Mouse (Mus musculus): ENCODE measurements around the gene Klhdc3. TPM values are rescaled to one million over a fixed set of nuclear protein-coding genes. Genes with fewer than 3 reads are reported as not detected.
A peak's percentile ranks its signal among the peaks of the same experiment; 100 is the strongest.

The Klhdc3 gene
- polyA plus RNA-seq, 1 experiment from 2014 or later, result 175 TPM

- Histone ChIP-seq H3K4me2 (ENCODE audit: low read depth, low read length) (no peak overlapping the region), H3K27ac (ENCODE audit: low read length) (no peak overlapping the region), H3K9ac (ENCODE audit: low read length) (no peak overlapping the region), H3K4me3 (ENCODE audit: low read length) (no peak overlapping the region), H3K9me3 (replicated peaks; ENCODE audit: control insufficient read depth, low read length) (no peaks in the 10 kb centered on the region), H3K36me3 (ENCODE audit: control insufficient read depth, insufficient read depth) (peaks cover 13% of the 10 kb centered on the region; the same call in 1 of the 2 replicates), H3K27me3 (ENCODE audit: control insufficient read depth, insufficient read depth, low read length) (no peaks in the 10 kb centered on the region), H3K4me1 (ENCODE audit: control insufficient read depth, insufficient read depth, low read length) (peaks cover 18% of the 10 kb centered on the region)
- WGBS, result 89% methylated on average over 17 of the region's 17 CpGs
- ATAC-seq (replicated peaks; ENCODE audit: extremely low read depth, insufficient read depth, low FRiP score), result no peak
Measured at GRCm38 (mm10) chr17:46642060-46642459, 38.7 kb downstream of the Klhdc3 start.

- Histone ChIP-seq H3K27ac (ENCODE audit: low read length) (no peak overlapping the region), H3K4me2 (ENCODE audit: low read depth, low read length) (no peak overlapping the region), H3K36me3 (ENCODE audit: control insufficient read depth, insufficient read depth) (peaks cover 13% of the 10 kb centered on the region; the same call in 1 of the 2 replicates), H3K4me3 (ENCODE audit: low read length) (no peak overlapping the region), H3K9ac (ENCODE audit: low read length) (no peak overlapping the region), H3K27me3 (ENCODE audit: control insufficient read depth, insufficient read depth, low read length) (no peaks in the 10 kb centered on the region), H3K9me3 (replicated peaks; ENCODE audit: control insufficient read depth, low read length) (no peaks in the 10 kb centered on the region), H3K4me1 (ENCODE audit: control insufficient read depth, insufficient read depth, low read length) (peaks cover 12% of the 10 kb centered on the region)
- no peak for ATAC-seq (replicated peaks; ENCODE audit: extremely low read depth, insufficient read depth, low FRiP score)
- WGBS, result 75% methylated on average over 9 of the region's 9 CpGs
Measured at GRCm38 (mm10) chr17:46639929-46640328, 40.8 kb downstream of the Klhdc3 start.

DNA sequence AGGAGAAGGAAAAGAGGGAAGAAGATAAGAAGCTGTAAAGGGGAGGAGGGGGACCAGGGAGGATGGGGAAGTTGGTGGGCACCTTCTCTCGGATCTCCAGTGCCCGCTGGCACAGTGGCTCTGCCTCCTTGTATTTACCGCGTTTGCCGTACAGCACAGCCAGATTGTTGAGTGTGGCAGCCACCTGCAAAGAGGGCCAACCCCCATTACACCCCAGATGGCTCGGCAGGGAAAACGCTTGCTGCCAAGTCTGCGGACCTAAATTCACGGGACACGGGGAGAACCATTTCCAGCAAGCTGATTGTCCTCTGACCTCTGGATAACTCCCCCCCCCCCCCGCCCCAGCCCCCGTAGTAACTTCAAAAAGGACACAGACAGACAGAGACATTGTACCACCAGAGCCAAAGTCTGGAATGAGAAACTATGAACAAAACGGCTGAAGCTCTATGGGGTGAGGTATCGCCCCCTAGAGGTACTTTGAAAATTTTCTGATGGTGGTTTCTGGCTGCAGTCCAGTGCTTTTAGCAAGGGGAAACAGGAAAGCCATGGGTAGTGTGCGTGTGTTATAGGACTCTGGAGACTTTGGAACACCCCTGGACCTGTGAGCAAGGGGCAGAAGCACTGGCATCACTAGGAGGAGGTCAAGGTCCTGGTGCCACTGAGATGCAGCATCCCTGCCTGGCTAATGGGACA lies 43.7 kb downstream of the Klhdc3 start:
- no peak overlapping the region for H3K27ac ChIP-seq (ENCODE audit: low read length)
- peaks cover 6% of the 10 kb centered on the region for H3K4me1 ChIP-seq (ENCODE audit: control insufficient read depth, insufficient read depth, low read length)
- no peaks in the 10 kb centered on the region for H3K9me3 ChIP-seq (replicated peaks; ENCODE audit: control insufficient read depth, low read length)
- 22% methylated on average over 15 of the region's 15 CpGs for WGBS
- ATAC-seq (replicated peaks; ENCODE audit: extremely low read depth, insufficient read depth, low FRiP score), result no peak
- peak overlapping the region; percentile 50 for H3K9ac ChIP-seq (ENCODE audit: low read length)
- no peaks in the 10 kb centered on the region for H3K27me3 ChIP-seq (ENCODE audit: control insufficient read depth, insufficient read depth, low read length)
- peak overlapping the region; percentile 53 for H3K4me2 ChIP-seq (ENCODE audit: low read depth, low read length)
- peak overlapping the region; percentile 18; the same call in 1 of the 2 replicates for H3K4me3 ChIP-seq (ENCODE audit: low read length)
- H3K36me3 ChIP-seq (ENCODE audit: control insufficient read depth, insufficient read depth), result peaks cover 17% of the 10 kb centered on the region

GRCm38 (mm10) chr17:46629685-46630441 lies 50.9 kb downstream of the Klhdc3 start:
- peak overlapping the region; percentile 95 for H3K4me3 ChIP-seq (ENCODE audit: low read length)
- H3K36me3 ChIP-seq (ENCODE audit: control insufficient read depth, insufficient read depth), result peaks cover 11% of the 10 kb centered on the region
- peak; percentile 53 for ATAC-seq (replicated peaks; ENCODE audit: extremely low read depth, insufficient read depth, low FRiP score)
- WGBS, result 13% methylated on average over 12 of the region's 12 CpGs
- H3K4me2 ChIP-seq (ENCODE audit: low read depth, low read length), result peak overlapping the region; percentile 83
- peak overlapping the region; percentile 98 for H3K9ac ChIP-seq (ENCODE audit: low read length)
- H3K9me3 ChIP-seq (replicated peaks; ENCODE audit: control insufficient read depth, low read length), result no peaks in the 10 kb centered on the region
- peaks cover 34% of the 10 kb centered on the region for H3K4me1 ChIP-seq (ENCODE audit: control insufficient read depth, insufficient read depth, low read length)
- H3K27me3 ChIP-seq (ENCODE audit: control insufficient read depth, insufficient read depth, low read length), result no peaks in the 10 kb centered on the region
- peak overlapping the region; percentile 95 for H3K27ac ChIP-seq (ENCODE audit: low read length)

DNA sequence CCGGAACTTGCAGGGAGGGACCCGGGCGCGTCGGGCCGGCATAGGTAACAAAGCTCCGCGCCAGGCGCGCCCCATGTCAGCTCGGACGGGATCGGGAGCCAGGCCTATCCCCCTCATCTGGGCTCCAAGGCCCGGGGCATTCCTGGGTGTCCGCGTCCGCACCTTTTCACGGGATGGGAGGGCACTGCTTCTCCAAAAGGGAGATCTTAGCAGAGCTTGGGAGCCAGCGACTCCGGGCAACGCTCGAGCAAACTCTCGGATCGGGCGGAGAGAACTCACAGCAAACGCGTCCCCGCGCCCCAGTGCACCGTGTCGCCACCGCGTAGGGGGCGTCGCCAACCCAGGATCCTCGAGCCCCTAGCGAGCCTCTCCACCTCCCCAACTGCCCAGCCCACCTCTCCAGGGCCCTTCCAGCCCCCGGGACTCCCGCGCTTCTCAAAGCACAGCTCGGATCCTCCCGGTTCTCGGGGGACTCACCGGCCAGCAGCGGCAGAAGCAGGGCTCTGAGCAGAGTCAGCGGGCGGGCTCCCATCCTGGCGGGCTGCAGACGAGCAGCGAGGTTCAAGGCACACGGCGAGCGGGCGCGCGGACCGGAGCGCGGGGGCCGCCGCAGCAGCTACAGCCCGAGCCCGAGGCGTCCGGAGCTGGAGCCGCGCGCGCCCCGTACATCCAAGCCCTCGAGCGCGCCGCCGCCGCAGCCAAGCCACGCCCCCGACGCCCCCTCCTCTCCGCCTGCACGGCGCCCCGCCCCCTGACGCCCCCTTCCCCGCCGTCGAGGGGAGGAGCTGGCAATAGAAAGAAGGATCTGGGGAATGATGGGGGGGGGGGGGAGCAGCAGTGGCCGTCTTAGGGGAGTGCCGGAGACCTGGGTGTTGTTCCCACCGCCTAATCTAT lies 51.7 kb downstream of the Klhdc3 start, which contains the start of gene Ptk7:
Gene Ptk7 (minus strand): TSS at position 714 of the 894 bp plus-strand sequence.
- peak within 1 kb of the TSS; percentile 95 for H3K27ac ChIP-seq (ENCODE audit: low read length)
- peak within 1 kb of the TSS; percentile 98 for H3K9ac ChIP-seq (ENCODE audit: low read length)
- H3K4me2 ChIP-seq (ENCODE audit: low read depth, low read length), result peak within 1 kb of the TSS; percentile 83
- WGBS, result under 1% methylated on average over 81 of the region's 90 CpGs
- no peaks in the 10 kb centered on the region for H3K27me3 ChIP-seq (ENCODE audit: control insufficient read depth, insufficient read depth, low read length)
- peak; percentile 68 for ATAC-seq (replicated peaks; ENCODE audit: extremely low read depth, insufficient read depth, low FRiP score)
- peaks cover 11% of the 10 kb centered on the region for H3K36me3 ChIP-seq (ENCODE audit: control insufficient read depth, insufficient read depth)
- no peaks in the 10 kb centered on the region for H3K9me3 ChIP-seq (replicated peaks; ENCODE audit: control insufficient read depth, low read length)
- peaks cover 42% of the 10 kb centered on the region for H3K4me1 ChIP-seq (ENCODE audit: control insufficient read depth, insufficient read depth, low read length)
- peak within 1 kb of the TSS; percentile 95 for H3K4me3 ChIP-seq (ENCODE audit: low read length)

- H3K4me3 ChIP-seq (ENCODE audit: low read length), result peak overlapping the region; percentile 95
- H3K27ac ChIP-seq (ENCODE audit: low read length), result peak overlapping the region; percentile 95
- peaks cover 11% of the 10 kb centered on the region for H3K36me3 ChIP-seq (ENCODE audit: control insufficient read depth, insufficient read depth)
- no peaks in the 10 kb centered on the region for H3K9me3 ChIP-seq (replicated peaks; ENCODE audit: control insufficient read depth, low read length)
- H3K4me2 ChIP-seq (ENCODE audit: low read depth, low read length), result peak overlapping the region; percentile 83
- peaks cover 48% of the 10 kb centered on the region for H3K4me1 ChIP-seq (ENCODE audit: control insufficient read depth, insufficient read depth, low read length)
- under 1% methylated on average over 13 of the region's 13 CpGs for WGBS
- no peaks in the 10 kb centered on the region for H3K27me3 ChIP-seq (ENCODE audit: control insufficient read depth, insufficient read depth, low read length)
- peak; percentile 3; the same call in 1 of the 2 replicates for ATAC-seq (replicated peaks; ENCODE audit: extremely low read depth, insufficient read depth, low FRiP score)
- H3K9ac ChIP-seq (ENCODE audit: low read length), result peak overlapping the region; percentile 98
Measured at GRCm38 (mm10) chr17:46628471-46628790, 52.3 kb downstream of the Klhdc3 start.

- H3K4me2 ChIP-seq (ENCODE audit: low read depth, low read length), result peak overlapping the region; percentile 83
- peaks cover 54% of the 10 kb centered on the region for H3K4me1 ChIP-seq (ENCODE audit: control insufficient read depth, insufficient read depth, low read length)
- no peak for ATAC-seq (replicated peaks; ENCODE audit: extremely low read depth, insufficient read depth, low FRiP score)
- peak overlapping the region; percentile 95 for H3K4me3 ChIP-seq (ENCODE audit: low read length)
- no peaks in the 10 kb centered on the region for H3K27me3 ChIP-seq (ENCODE audit: control insufficient read depth, insufficient read depth, low read length)
- no peaks in the 10 kb centered on the region for H3K9me3 ChIP-seq (replicated peaks; ENCODE audit: control insufficient read depth, low read length)
- H3K36me3 ChIP-seq (ENCODE audit: control insufficient read depth, insufficient read depth), result peaks cover 7% of the 10 kb centered on the region
- peak overlapping the region; percentile 98 for H3K9ac ChIP-seq (ENCODE audit: low read length)
- whole genome bisulfite sequencing, result 48% methylated on average over 6 of the region's 6 CpGs
- peak overlapping the region; percentile 32; the same call in 1 of the 2 replicates for H3K27ac ChIP-seq (ENCODE audit: low read length)
Measured at GRCm38 (mm10) chr17:46627409-46627808, 53.3 kb downstream of the Klhdc3 start.

DNA sequence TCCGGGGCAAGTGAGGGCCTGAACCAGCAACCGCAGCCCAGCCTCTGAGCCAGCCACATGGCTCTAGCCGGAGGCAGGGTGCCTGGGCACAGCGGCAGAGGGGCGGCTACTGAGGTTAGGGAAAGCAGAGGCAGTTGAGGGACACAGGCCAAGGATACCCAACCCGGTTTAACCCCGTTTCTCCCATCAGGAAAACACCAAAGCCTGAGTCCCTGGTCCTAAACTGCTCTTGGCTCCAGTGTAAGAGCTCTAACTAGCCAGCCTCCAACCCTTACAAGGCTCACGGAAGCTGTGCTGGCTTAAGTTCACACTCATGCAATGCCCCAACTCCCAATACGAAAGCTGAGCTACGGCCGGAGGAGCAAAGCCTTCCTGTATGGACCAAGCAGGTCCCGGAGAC lies 56.1 kb downstream of the Klhdc3 start:
- peaks cover 68% of the 10 kb centered on the region for H3K4me1 ChIP-seq (ENCODE audit: control insufficient read depth, insufficient read depth, low read length)

More for the DNA sequence above, 56.1 kb downstream of the Klhdc3 start:
- no peaks in the 10 kb centered on the region for H3K9me3 ChIP-seq (replicated peaks; ENCODE audit: control insufficient read depth, low read length)
- peak overlapping the region; percentile 51 for H3K9ac ChIP-seq (ENCODE audit: low read length)
- H3K36me3 ChIP-seq (ENCODE audit: control insufficient read depth, insufficient read depth), result no peaks in the 10 kb centered on the region
- H3K4me3 ChIP-seq (ENCODE audit: low read length), result 0 out of 2 replicates have a peak overlapping the region, but pooled peaks have one; percentile 2
- WGBS, result 55% methylated on average over 12 of the region's 12 CpGs
- H3K27me3 ChIP-seq (ENCODE audit: control insufficient read depth, insufficient read depth, low read length), result no peaks in the 10 kb centered on the region
- H3K4me2 ChIP-seq (ENCODE audit: low read depth, low read length), result peak overlapping the region; percentile 42
- no peak for ATAC-seq (replicated peaks; ENCODE audit: extremely low read depth, insufficient read depth, low FRiP score)
- H3K27ac ChIP-seq (ENCODE audit: low read length), result peak overlapping the region; percentile 73
